In genomic region chr11:114054581-114055315, GRCm38 (mm10) we compare ENCODE assay signal across 27 mouse cellular contexts. TPM values are rescaled to one million over a fixed set of nuclear protein-coding genes. Genes with fewer than 3 reads are reported as not detected.
DNase-seq lines count a peak whose midpoint lies in the region; ATAC-seq and TF ChIP-seq lines count a peak whose summit lies in the region.
"Had no signal": no experiment of that assay in that cellular context is flagged by ENCODE, and none has a peak within 500 bp of the region (broad histone marks: within the 10 kb centered on the region; RNA-seq: fewer than 3 reads in every experiment).

No protein-coding gene starts in this region.

- no peak overlapping the region for H3K4me2 ChIP-seq in hindbrain, embryonic 12.5 days (replicated peaks)
- H3K4me2 ChIP-seq in hindbrain, embryonic 11.5 days (replicated peaks; ENCODE audit: low read depth, low read length): no peak overlapping the region
- no peak overlapping the region for H3K4me2 ChIP-seq in neural tube, embryonic 12.5 days (replicated peaks)
- H3K4me2 ChIP-seq in neural tube, embryonic 15.5 days: no peak overlapping the region
- no peak overlapping the region for H3K4me2 ChIP-seq in hindbrain, postnatal 0 days (ENCODE audit: low read depth, low read length)
- H3K4me2 ChIP-seq: forebrain, embryonic 15.5 days; heart, embryonic 12.5 days; hindbrain, embryonic 15.5 days; limb, embryonic 13.5 days; liver, embryonic 13.5 days had no signal

- H3K4me1 ChIP-seq in hindbrain, embryonic 12.5 days: peaks cover 28% of the 10 kb centered on the region
- H3K4me1 ChIP-seq in hindbrain, embryonic 11.5 days (replicated peaks; ENCODE audit: control insufficient read depth, insufficient read depth, low read length): peaks cover 3% of the 10 kb centered on the region; the same call in 1 of the 2 replicates
- H3K4me1 ChIP-seq in neural tube, embryonic 12.5 days: peaks cover 26% of the 10 kb centered on the region
- peaks cover 25% of the 10 kb centered on the region for H3K4me1 ChIP-seq in neural tube, embryonic 15.5 days
- H3K4me1 ChIP-seq in hindbrain, postnatal 0 days (ENCODE audit: insufficient read depth, low read length): peaks cover 19% of the 10 kb centered on the region; the same call in 1 of the 2 replicates
- H3K4me1 ChIP-seq: megakaryocyte, embryonic 14.5 days had no signal

- no peak overlapping the region for H3K9ac ChIP-seq in hindbrain, embryonic 12.5 days
- no peak overlapping the region for H3K9ac ChIP-seq in hindbrain, embryonic 11.5 days (ENCODE audit: low read depth, low read length)
- H3K9ac ChIP-seq in neural tube, embryonic 12.5 days: 0 out of 2 replicates have a peak overlapping the region, but pooled peaks have one; percentile 3
- no peak overlapping the region for H3K9ac ChIP-seq in neural tube, embryonic 15.5 days (replicated peaks)
- H3K9ac ChIP-seq in hindbrain, postnatal 0 days (replicated peaks; ENCODE audit: low read length): no peak overlapping the region
- H3K9ac ChIP-seq: forebrain, embryonic 15.5 days; heart, embryonic 12.5 days; hindbrain, embryonic 15.5 days; limb, embryonic 13.5 days; liver, embryonic 13.5 days had no signal

- H3K4me3 ChIP-seq in hindbrain, embryonic 12.5 days: no peak overlapping the region
- no peak overlapping the region for H3K4me3 ChIP-seq in hindbrain, embryonic 11.5 days (ENCODE audit: low read depth, low read length)
- H3K4me3 ChIP-seq in neural tube, embryonic 12.5 days: no peak overlapping the region
- H3K4me3 ChIP-seq in neural tube, embryonic 15.5 days (replicated peaks): no peak overlapping the region
- H3K4me3 ChIP-seq in hindbrain, postnatal 0 days (ENCODE audit: low read length): no peak overlapping the region
- H3K4me3 ChIP-seq: erythroblast, embryonic 14.5 days; forebrain, embryonic 15.5 days; heart, embryonic 12.5 days; hindbrain, embryonic 15.5 days; layer of hippocampus, adult 2 months; limb, embryonic 13.5 days; liver, embryonic 13.5 days had no signal

- peak; percentile 32; the same call in 1 of the 2 replicates for ATAC-seq in hindbrain, embryonic 12.5 days (ENCODE audit: low FRiP score)
- ATAC-seq in hindbrain, embryonic 11.5 days (ENCODE audit: low FRiP score): no peak
- ATAC-seq in neural tube, embryonic 12.5 days (ENCODE audit: low FRiP score, low read depth): no peak
- ATAC-seq in neural tube, embryonic 15.5 days (ENCODE audit: low FRiP score): no peak
- peak; percentile 27; the same call in 1 of the 2 replicates for ATAC-seq in hindbrain, postnatal 0 days
- ATAC-seq: forebrain, embryonic 15.5 days; intestine, embryonic 16.5 days had no signal

- DNase-seq in hindbrain, embryonic 11.5 days (ENCODE audit: low spot score): no peak
- DNase-seq in hindbrain, postnatal 0 days (ENCODE audit: low spot score): peak; percentile 43
- peak; percentile 99 for DNase-seq in retina, postnatal 1 day
- no peak for DNase-seq in heart, adult 11 months
- DNase-seq in spleen, postnatal 36 days (ENCODE audit: low spot score in 2 of 2): no peak
- DNase-seq: adrenal gland, postnatal 14 days; cerebellum, adult 8-10 months; gastrocnemius, postnatal 14 days; heart, adult 18-20 months; heart, postnatal 10 days; kidney, postnatal 25 days; liver, embryonic 13.5 days; lung, adult 2 months; lung, postnatal 14 days; thymus, postnatal 14 days had no signal

- H3K27ac ChIP-seq in hindbrain, embryonic 12.5 days: peak overlapping the region; percentile 31; the same call in 1 of the 2 replicates
- H3K27ac ChIP-seq in hindbrain, embryonic 11.5 days (ENCODE audit: low read depth, low read length): no peak overlapping the region
- H3K27ac ChIP-seq in neural tube, embryonic 12.5 days: no peak overlapping the region
- no peak overlapping the region for H3K27ac ChIP-seq in neural tube, embryonic 15.5 days (replicated peaks)
- H3K27ac ChIP-seq in hindbrain, postnatal 0 days: no peak overlapping the region
- H3K27ac ChIP-seq: forebrain, embryonic 15.5 days; hindbrain, embryonic 15.5 days; layer of hippocampus, adult 2 months; limb, embryonic 13.5 days; liver, embryonic 13.5 days had no signal

- 63% methylated on average over 17 of the region's 17 CpGs for WGBS in hindbrain, embryonic 12.5 days
- 70% methylated on average over 17 of the region's 17 CpGs for WGBS in hindbrain, embryonic 11.5 days
- WGBS in neural tube, embryonic 12.5 days: 56% methylated on average over 17 of the region's 17 CpGs
- 39% methylated on average over 17 of the region's 17 CpGs for WGBS in neural tube, embryonic 15.5 days
- WGBS in hindbrain, postnatal 0 days: 43% methylated on average over 17 of the region's 17 CpGs

- no peaks in the 10 kb centered on the region; the same call in 1 of the 2 replicates for H3K27me3 ChIP-seq in hindbrain, embryonic 12.5 days
- no peaks in the 10 kb centered on the region for H3K27me3 ChIP-seq in hindbrain, embryonic 11.5 days (ENCODE audit: control insufficient read depth, insufficient read depth, low read length)
- H3K27me3 ChIP-seq in neural tube, embryonic 12.5 days (replicated peaks): no peaks in the 10 kb centered on the region
- H3K27me3 ChIP-seq in neural tube, embryonic 15.5 days (replicated peaks): no peaks in the 10 kb centered on the region
- H3K27me3 ChIP-seq in hindbrain, postnatal 0 days (ENCODE audit: insufficient read depth, low read length): no peaks in the 10 kb centered on the region
- H3K27me3 ChIP-seq: forebrain, embryonic 15.5 days; hindbrain, embryonic 15.5 days; liver, embryonic 13.5 days had no signal

- no peak for TF ChIP-seq CTCF in hindbrain, postnatal 0 days (IDR thresholded peaks at IDR 0.05; ENCODE audit: low read depth)

- H3K36me3 ChIP-seq in hindbrain, embryonic 12.5 days: no peaks in the 10 kb centered on the region
- no peaks in the 10 kb centered on the region for H3K36me3 ChIP-seq in hindbrain, embryonic 11.5 days (ENCODE audit: control insufficient read depth, insufficient read depth, low read length)
- no peaks in the 10 kb centered on the region for H3K36me3 ChIP-seq in neural tube, embryonic 12.5 days
- no peaks in the 10 kb centered on the region for H3K36me3 ChIP-seq in neural tube, embryonic 15.5 days
- no peaks in the 10 kb centered on the region for H3K36me3 ChIP-seq in hindbrain, postnatal 0 days (ENCODE audit: insufficient read depth, low read length)
- H3K36me3 ChIP-seq: forebrain, embryonic 15.5 days; heart, embryonic 12.5 days; hindbrain, embryonic 15.5 days; limb, embryonic 13.5 days; liver, embryonic 13.5 days had no signal

- no peaks in the 10 kb centered on the region for H3K9me3 ChIP-seq in hindbrain, embryonic 12.5 days (replicated peaks)
- no peaks in the 10 kb centered on the region for H3K9me3 ChIP-seq in hindbrain, embryonic 11.5 days (ENCODE audit: control insufficient read depth, low read length)
- H3K9me3 ChIP-seq in neural tube, embryonic 12.5 days: no peaks in the 10 kb centered on the region
- H3K9me3 ChIP-seq in neural tube, embryonic 15.5 days (replicated peaks): no peaks in the 10 kb centered on the region
- no peaks in the 10 kb centered on the region for H3K9me3 ChIP-seq in hindbrain, postnatal 0 days (ENCODE audit: low read length)
- H3K9me3 ChIP-seq: forebrain, embryonic 15.5 days; heart, embryonic 12.5 days; hindbrain, embryonic 15.5 days; limb, embryonic 13.5 days; liver, embryonic 13.5 days had no signal

RNA-seq across cellular contexts. Expression of gene Sdk2, which starts 12.1 kb away (rescaled TPM):
- polyA plus RNA-seq in hindbrain, embryonic 12.5 days (2016; fragmentation: Nextera tagmentation; extraction: Ambion mirVana): 6.4 and 7.1 TPM in 2 replicates
- polyA plus RNA-seq in hindbrain, embryonic 11.5 days (2014; fragmentation: Nextera tagmentation; extraction: Ambion mirVana): 2.9 and 4.2 TPM in 2 replicates
- polyA plus RNA-seq in neural tube, embryonic 12.5 days (2016; fragmentation: Nextera tagmentation; extraction: Ambion mirVana): 6.2 and 7.1 TPM in 2 replicates
- polyA plus RNA-seq in neural tube, embryonic 15.5 days (2015; fragmentation: Nextera tagmentation; extraction: Ambion mirVana): 3.7 and 4.6 TPM in 2 replicates
- total RNA-seq in hindbrain, postnatal 0 days (2014; rRNA removed): 30.4 and 32.2 TPM in 2 replicates
- 2.9 and 3.0 TPM in 2 replicates for polyA plus RNA-seq in hindbrain, postnatal 0 days (2015; fragmentation: Nextera tagmentation; extraction: Ambion mirVana)
- total RNA-seq: common myeloid progenitor, adult 5-6 weeks had no signal

Comparison
In these comparisons a context has a peak if more than half of its experiments do, and no peak if none do; other contexts are left out.
1. ATAC-seq: peak in hindbrain, embryonic 12.5 days (single experiment) and hindbrain, postnatal 0 days (single experiment); none in hindbrain, embryonic 11.5 days (single experiment), neural tube, embryonic 12.5 days (single experiment) and neural tube, embryonic 15.5 days (single experiment).
2. DNase-seq: peak in hindbrain, postnatal 0 days (single experiment) and retina, postnatal 1 day (single experiment); none in hindbrain, embryonic 11.5 days (single experiment), heart, adult 11 months (single experiment) and spleen, postnatal 36 days (0 of 2).